Mouse (Mus musculus) midbrain, embryonic 10.5 days (tissue): ENCODE data around the gene Kcnn3. TPM values are rescaled to one million over a fixed set of nuclear protein-coding genes. Genes with fewer than 3 reads are reported as not detected.

Experiments used
- DNase-seq: peaks from one replicate; pipeline ENCODE4 v3.0.0-alpha.2; 2017; ENCODE audit warnings: low spot score
- H3K27ac ChIP-seq: fragments of 300-500 bp; sonication (generic); replicated peaks from 2 replicates; pipeline ENCODE4 v1.5.1; 2016; ENCODE audit warnings: mild to moderate bottlenecking
- H3K27me3 ChIP-seq: fragments of 300-500 bp; sonication (generic); 2 replicates; pipeline ENCODE4 v1.6.1; 2016; ENCODE audit warnings: low read depth, mild to moderate bottlenecking; ENCODE audit not compliant: poor library complexity, severe bottlenecking
- H3K36me3 ChIP-seq: fragments of 300-500 bp; sonication (generic); 2 replicates; pipeline ENCODE4 v1.6.1; 2016; ENCODE audit warnings: mild to moderate bottlenecking, moderate library complexity
- H3K4me1 ChIP-seq: fragments of 300-500 bp; sonication (generic); 2 replicates; pipeline ENCODE4 v1.6.1; 2016
- H3K4me3 ChIP-seq: fragments of 300-500 bp; sonication (generic); 2 replicates; pipeline ENCODE4 v1.5.1; 2016; ENCODE audit warnings: mild to moderate bottlenecking, moderate library complexity
- H3K9me3 ChIP-seq: fragments of 300-500 bp; sonication (generic); replicated peaks from 2 replicates; pipeline ENCODE4 v1.6.1; 2016; ENCODE audit warnings: mild to moderate bottlenecking
- WGBS: fragments of 180-500 bp; shearing (Covaris S2); methylation state at CpG from one replicate; pipeline ENCODE4 v1.1.7; 2016; 5-methylcytosine and 5-hydroxymethylcytosine counted together
- polyA plus RNA-seq: library from polyadenylated mRNA; unstranded; fragments of >200 nt; fragmentation: Nextera tagmentation; extraction: Ambion mirVana; gene quantifications from 2 replicates; pipeline ENCODE4 v1.2.1, GENCODE M21; 2016

Kcnn3 gene
- polyA plus RNA-seq, 1 experiment from 2014 or later, result 0.68 TPM

GRCm38 (mm10) chr3:89607327-89607726 is 87.4 kb downstream of the Kcnn3 start:
- Histone ChIP-seq H3K9me3 (no peaks in the 10 kb centered on the region), H3K27me3 (no peaks in the 10 kb centered on the region), H3K4me1 (peaks cover 56% of the 10 kb centered on the region), H3K36me3 (no peaks in the 10 kb centered on the region), H3K4me3 (peak overlapping the region; percentile 30), H3K27ac (peak overlapping the region; percentile 86)
- WGBS, result 30% methylated on average over 1 of the region's 1 CpGs
- peak; percentile 72 for DNase-seq

DNA sequence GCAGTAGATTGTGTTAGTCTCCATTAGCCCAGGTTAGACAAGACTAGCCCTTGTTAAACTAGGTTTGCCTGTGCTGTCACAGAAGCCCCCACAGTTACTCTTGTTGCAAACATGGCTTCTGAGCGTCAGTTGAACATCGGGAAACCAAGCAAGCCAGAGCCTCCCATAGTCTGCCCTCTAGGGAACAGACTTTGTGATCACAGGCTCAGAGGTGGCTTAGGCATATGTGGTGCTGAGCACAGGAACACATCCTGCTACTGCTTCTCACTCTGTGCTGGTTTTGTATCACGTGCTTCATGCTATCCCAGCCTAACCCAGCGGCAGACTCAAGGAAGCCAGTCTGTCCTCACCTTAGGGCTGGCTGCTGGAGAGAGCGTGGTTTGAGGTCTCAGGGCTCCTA is 92.1 kb downstream of the Kcnn3 start:
- no peaks in the 10 kb centered on the region for H3K9me3 ChIP-seq
- no peak for DNase-seq
- no peaks in the 10 kb centered on the region for H3K27me3 ChIP-seq
- H3K4me1 ChIP-seq, result peaks cover 27% of the 10 kb centered on the region
- H3K27ac ChIP-seq, result 0 out of 2 replicates have a peak overlapping the region, but pooled peaks have one; percentile 13
- no peaks in the 10 kb centered on the region for H3K36me3 ChIP-seq
- 75% methylated on average over 5 of the region's 5 CpGs for WGBS
- no peak overlapping the region for H3K4me3 ChIP-seq

DNA sequence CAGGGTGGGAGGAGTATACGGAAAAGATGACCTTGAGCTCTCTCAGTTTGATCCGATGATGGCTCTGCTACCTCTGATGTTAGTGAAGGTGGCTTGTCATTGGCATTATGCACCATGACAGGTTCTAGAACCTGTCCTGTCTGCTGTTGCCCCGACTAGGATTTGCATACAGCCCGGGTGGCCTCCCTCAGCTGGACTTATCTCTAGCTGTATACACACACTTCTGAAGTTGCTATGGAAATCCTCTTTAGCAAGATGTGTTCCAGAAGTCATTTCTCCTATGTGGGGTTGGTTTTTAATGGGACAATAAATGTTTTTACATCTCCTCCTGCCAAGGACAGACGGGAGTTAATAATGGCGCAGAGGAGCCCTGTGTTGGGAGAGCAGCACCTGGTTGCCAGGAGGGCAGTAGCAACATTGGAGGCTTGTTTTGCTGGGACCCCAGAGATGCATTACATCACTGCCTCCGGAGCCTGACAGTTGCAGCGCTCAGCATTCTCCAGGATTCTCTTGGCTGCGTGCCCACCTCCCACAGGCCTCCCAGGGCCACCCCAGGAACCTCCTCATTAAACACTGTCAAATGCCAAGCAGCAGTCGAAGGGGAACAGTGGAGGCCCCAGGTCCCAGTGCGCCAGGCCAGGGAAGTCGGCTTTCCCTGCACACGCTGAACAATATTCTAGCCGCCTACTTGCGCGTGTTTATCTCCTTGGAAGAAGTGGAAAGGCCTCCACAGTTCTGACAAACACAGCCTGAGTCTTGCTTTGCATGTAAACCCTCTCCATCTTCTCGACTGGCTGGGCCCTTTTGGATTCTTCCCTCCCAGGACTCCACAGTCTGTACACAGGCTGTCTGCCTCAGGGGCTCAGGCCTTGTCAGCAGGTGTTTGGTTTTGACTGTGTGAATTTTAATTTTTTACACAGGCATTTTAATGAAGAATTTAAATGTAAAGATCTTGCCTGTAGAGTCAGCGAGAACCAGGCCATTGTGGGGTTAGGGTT is 93.9 kb downstream of the Kcnn3 start:
- 79% methylated on average over 18 of the region's 18 CpGs for WGBS
- Histone ChIP-seq H3K4me3 (no peak overlapping the region), H3K27ac (peak overlapping the region; percentile 57; the same call in 1 of the 2 replicates), H3K9me3 (no peaks in the 10 kb centered on the region), H3K36me3 (no peaks in the 10 kb centered on the region), H3K27me3 (no peaks in the 10 kb centered on the region), H3K4me1 (peaks cover 14% of the 10 kb centered on the region)
- no peak for DNase-seq

GRCm38 (mm10) chr3:89616861-89617260 is 96.9 kb downstream of the Kcnn3 start:
- no peaks in the 10 kb centered on the region for H3K36me3 ChIP-seq
- no peak for DNase-seq
- no peak overlapping the region for H3K4me3 ChIP-seq
- no peaks in the 10 kb centered on the region for H3K27me3 ChIP-seq
- no peaks in the 10 kb centered on the region for H3K9me3 ChIP-seq
- peaks cover 15% of the 10 kb centered on the region for H3K4me1 ChIP-seq
- no peak overlapping the region for H3K27ac ChIP-seq
- 65% methylated on average over 6 of the region's 6 CpGs for WGBS

DNA sequence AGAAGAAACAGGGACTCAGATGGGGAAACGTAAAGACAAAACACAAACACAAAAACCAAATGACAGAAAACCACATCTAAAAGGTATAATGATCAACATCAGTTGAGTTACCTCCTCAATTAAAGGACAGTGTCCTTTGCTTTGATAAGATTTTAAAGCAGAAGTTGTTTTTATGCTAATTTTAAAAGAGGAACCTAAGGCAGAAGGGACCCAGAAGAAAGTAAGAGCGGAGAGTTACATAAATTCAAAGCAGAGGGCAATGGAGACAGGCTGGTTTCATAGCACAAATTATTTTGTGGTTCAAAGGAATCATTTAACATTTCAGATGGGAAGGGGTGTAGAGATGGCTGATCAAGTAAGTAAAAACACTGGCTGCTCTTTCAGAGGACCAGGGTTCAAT is 97.4 kb downstream of the Kcnn3 start:
- no peaks in the 10 kb centered on the region for H3K36me3 ChIP-seq
- H3K4me1 ChIP-seq, result peaks cover 20% of the 10 kb centered on the region
- H3K27ac ChIP-seq, result no peak overlapping the region
- WGBS, result 95% methylated on average over 2 of the region's 2 CpGs
- H3K4me3 ChIP-seq, result no peak overlapping the region
- no peaks in the 10 kb centered on the region for H3K27me3 ChIP-seq
- DNase-seq, result no peak
- H3K9me3 ChIP-seq, result no peaks in the 10 kb centered on the region

DNA sequence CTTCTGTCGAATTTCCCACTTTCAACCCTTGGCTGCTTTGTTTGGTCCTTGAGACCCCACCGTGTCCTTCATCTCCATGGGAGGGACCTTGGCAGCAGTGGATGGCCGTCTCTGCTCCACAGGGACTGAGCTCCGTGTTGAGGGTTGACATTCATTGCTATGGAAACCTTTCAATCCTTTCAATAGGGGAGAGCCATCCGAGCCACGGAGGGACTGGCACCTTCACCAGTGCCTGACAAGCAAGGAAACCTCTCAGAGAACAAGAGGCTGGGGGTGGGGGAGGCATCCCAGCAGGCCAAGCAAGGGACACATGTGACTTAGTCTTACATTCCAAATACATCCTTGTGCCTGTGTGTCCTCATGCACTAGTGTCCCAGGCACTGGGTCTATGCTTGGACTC is 102.9 kb downstream of the Kcnn3 start:
- peak; percentile 62 for DNase-seq
- Histone ChIP-seq H3K9me3 (no peaks in the 10 kb centered on the region), H3K36me3 (no peaks in the 10 kb centered on the region), H3K4me3 (0 out of 2 replicates have a peak overlapping the region, but pooled peaks have one; percentile 7), H3K27ac (peak overlapping the region; percentile 74), H3K4me1 (peaks cover 57% of the 10 kb centered on the region), H3K27me3 (no peaks in the 10 kb centered on the region)
- 6% methylated on average over 6 of the region's 6 CpGs for WGBS

- whole genome bisulfite sequencing, result 18% methylated on average over 4 of the region's 4 CpGs
- no peak overlapping the region for H3K4me3 ChIP-seq
- H3K9me3 ChIP-seq, result no peaks in the 10 kb centered on the region
- no peaks in the 10 kb centered on the region for H3K36me3 ChIP-seq
- no peak for DNase-seq
- no peaks in the 10 kb centered on the region for H3K27me3 ChIP-seq
- H3K27ac ChIP-seq, result peak overlapping the region; percentile 74; the same call in 1 of the 2 replicates
- peaks cover 60% of the 10 kb centered on the region for H3K4me1 ChIP-seq
Observed at GRCm38 (mm10) chr3:89623531-89623930, 103.6 kb downstream of the Kcnn3 start.

DNA sequence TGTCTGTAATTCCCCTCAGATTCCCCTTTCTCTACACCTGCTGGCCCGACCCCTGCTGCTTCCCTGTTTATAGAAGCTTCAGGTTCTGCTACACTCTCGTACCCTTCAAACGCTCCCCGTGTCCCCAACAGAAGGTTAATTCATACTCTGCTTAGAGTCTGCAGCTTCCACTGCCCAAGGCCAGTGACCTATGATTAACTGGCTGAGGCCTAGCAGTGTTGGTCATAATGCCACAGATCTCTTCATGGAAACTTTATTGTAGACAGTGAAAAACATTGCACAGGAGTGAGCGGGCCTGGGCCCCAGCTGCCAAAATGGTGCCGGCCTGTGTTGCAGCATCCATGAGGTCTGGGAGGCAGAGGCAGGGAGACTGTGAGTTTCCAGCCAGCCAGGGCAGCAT is 104.0 kb downstream of the Kcnn3 start:
- H3K9me3 ChIP-seq, result no peaks in the 10 kb centered on the region
- no peak overlapping the region for H3K4me3 ChIP-seq
- DNase-seq, result no peak
- peaks cover 62% of the 10 kb centered on the region for H3K4me1 ChIP-seq
- H3K36me3 ChIP-seq, result no peaks in the 10 kb centered on the region
- no peaks in the 10 kb centered on the region for H3K27me3 ChIP-seq
- WGBS, result 74% methylated on average over 6 of the region's 6 CpGs
- H3K27ac ChIP-seq, result peak overlapping the region; percentile 42

- H3K4me1 ChIP-seq, result peaks cover 66% of the 10 kb centered on the region
- DNase-seq, result no peak
- H3K27ac ChIP-seq, result peak overlapping the region; percentile 74
- no peaks in the 10 kb centered on the region for H3K9me3 ChIP-seq
- H3K36me3 ChIP-seq, result no peaks in the 10 kb centered on the region
- no peak overlapping the region for H3K4me3 ChIP-seq
- 80% methylated on average over 5 of the region's 5 CpGs for WGBS
- H3K27me3 ChIP-seq, result no peaks in the 10 kb centered on the region
Observed at GRCm38 (mm10) chr3:89624814-89625445, 105.0 kb downstream of the Kcnn3 start.

GRCm38 (mm10) chr3:89626556-89626955 is 106.6 kb downstream of the Kcnn3 start:
- Histone ChIP-seq H3K9me3 (no peaks in the 10 kb centered on the region), H3K4me1 (peaks cover 64% of the 10 kb centered on the region), H3K27ac (peak overlapping the region; percentile 73), H3K36me3 (no peaks in the 10 kb centered on the region), H3K4me3 (no peak overlapping the region), H3K27me3 (no peaks in the 10 kb centered on the region)
- WGBS, result 58% methylated on average over 4 of the region's 4 CpGs
- no peak for DNase-seq

DNA sequence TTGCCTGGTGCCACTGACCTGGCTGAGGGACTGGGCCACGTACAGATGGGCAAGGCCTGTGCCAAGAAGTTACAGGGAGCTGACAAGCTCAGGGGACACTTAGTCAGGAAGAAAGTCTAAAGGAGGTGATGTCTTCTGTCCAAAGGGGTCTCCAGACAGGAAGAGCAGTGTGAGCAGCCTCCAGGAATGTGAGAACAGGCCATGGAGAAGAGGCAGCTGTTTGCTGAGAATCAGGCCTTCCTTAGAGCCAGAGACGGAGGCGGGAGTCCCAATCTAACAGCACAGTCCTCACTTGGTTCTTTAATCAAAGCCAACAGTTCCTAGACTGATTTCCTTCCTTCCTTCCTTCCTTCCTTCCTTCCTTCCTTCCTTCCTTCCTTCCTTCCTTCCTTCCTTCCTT is 109.8 kb downstream of the Kcnn3 start:
- 90% methylated on average over 3 of the region's 3 CpGs for WGBS
- peak overlapping the region; percentile 19; the same call in 1 of the 2 replicates for H3K27ac ChIP-seq
- no peaks in the 10 kb centered on the region for H3K36me3 ChIP-seq
- H3K4me1 ChIP-seq, result peaks cover 31% of the 10 kb centered on the region
- no peaks in the 10 kb centered on the region for H3K27me3 ChIP-seq
- no peak for DNase-seq
- H3K9me3 ChIP-seq, result no peaks in the 10 kb centered on the region
- H3K4me3 ChIP-seq, result no peak overlapping the region

DNA sequence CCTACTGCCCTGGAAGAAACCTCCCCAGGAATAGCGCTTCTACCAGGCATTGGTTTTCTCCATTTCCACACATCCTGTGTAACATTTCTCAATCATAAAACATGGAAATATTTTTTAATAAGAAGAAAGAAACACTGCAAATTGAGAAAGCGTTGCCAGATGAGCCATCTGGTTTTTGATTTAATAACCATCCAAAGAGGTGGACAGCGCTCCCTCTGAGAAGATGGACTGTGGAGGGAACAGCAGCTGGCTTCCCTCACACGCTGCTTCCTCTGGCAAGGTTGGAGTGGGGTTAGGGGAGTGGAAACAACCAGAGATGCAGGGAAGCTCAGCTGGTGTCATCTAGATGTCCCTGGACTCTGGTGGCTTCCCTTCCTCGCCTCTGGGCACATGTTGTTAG is 111.8 kb downstream of the Kcnn3 start:
- H3K27me3 ChIP-seq, result no peaks in the 10 kb centered on the region
- H3K4me1 ChIP-seq, result peaks cover 13% of the 10 kb centered on the region
- H3K27ac ChIP-seq, result no peak overlapping the region
- no peaks in the 10 kb centered on the region for H3K36me3 ChIP-seq
- H3K4me3 ChIP-seq, result no peak overlapping the region
- H3K9me3 ChIP-seq, result no peaks in the 10 kb centered on the region
- DNase-seq, result no peak
- 88% methylated on average over 5 of the region's 5 CpGs for WGBS

DNA sequence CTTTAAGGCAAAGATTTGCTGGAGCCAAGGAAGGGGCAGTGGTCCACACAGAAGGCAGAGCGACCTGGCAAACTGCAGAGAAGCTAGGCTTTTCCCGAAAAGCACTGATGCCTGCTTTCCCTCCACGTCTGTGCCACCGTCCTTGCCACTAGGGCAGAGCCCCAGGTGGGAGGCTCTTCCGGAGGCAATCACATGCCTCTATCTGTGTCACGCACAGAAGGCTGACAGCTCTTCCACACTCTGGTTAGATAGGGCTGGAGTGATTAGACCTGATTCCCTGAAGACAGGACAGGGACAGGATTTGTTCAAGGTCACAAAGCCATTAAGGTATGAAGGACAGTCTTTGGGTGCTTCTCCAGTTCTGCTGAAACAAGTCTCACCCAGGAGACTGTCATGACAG is 113.6 kb downstream of the Kcnn3 start:
- no peaks in the 10 kb centered on the region for H3K9me3 ChIP-seq
- no peak overlapping the region for H3K27ac ChIP-seq
- H3K4me1 ChIP-seq, result peaks cover 6% of the 10 kb centered on the region; the same call in 1 of the 2 replicates
- WGBS, result 86% methylated on average over 6 of the region's 6 CpGs
- H3K4me3 ChIP-seq, result no peak overlapping the region
- no peaks in the 10 kb centered on the region for H3K36me3 ChIP-seq
- no peak for DNase-seq
- H3K27me3 ChIP-seq, result no peaks in the 10 kb centered on the region
